Mouse (Mus musculus): Measurements from ENCODE around the gene Arhgef28. TPM values are rescaled to one million over a fixed set of nuclear protein-coding genes. Genes with fewer than 3 reads are reported as not detected.

The Arhgef28 gene
- total and polyA plus RNA-seq, 2 experiments from 2014 or later: 21.9 to 28.4 TPM

DNA sequence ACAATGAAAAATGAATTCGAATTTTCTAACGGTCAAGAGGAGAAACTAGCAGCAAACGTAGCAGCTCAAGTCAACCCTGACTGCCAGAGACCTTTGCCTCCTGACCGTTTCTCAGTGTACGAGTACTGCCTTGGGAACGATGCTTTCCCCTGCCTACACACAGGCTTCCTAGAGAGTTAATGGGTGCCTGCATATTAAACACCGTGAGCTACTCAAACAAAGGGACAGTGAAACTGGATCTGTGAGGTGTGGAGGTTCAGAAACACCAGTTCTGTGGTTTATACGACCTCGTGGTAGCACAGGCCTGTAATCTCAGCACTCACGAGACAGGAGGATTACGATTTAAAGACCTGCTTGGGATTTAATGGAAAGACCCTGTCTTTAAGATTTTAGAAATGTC lies 33.9 kb downstream of the Arhgef28 start:
- DNase-seq (ENCODE audit: low spot score) (no peak), ATAC-seq (no peak)
- Histone ChIP-seq H3K4me3 (ENCODE audit: low read length) (no peak overlapping the region), H3K27ac (no peak overlapping the region), H3K4me2 (ENCODE audit: low read depth, low read length) (no peak overlapping the region), H3K9me3 (ENCODE audit: low read length) (no peaks in the 10 kb centered on the region), H3K4me1 (ENCODE audit: insufficient read depth, low read length) (no peaks in the 10 kb centered on the region), H3K9ac (replicated peaks; ENCODE audit: low read length) (no peak overlapping the region), H3K27me3 (ENCODE audit: insufficient read depth, low read length) (no peaks in the 10 kb centered on the region), H3K36me3 (ENCODE audit: insufficient read depth, low read length) (no peaks in the 10 kb centered on the region)
- WGBS: 77% methylated on average over 11 of the region's 11 CpGs
- TF ChIP-seq CTCF (IDR thresholded peaks at IDR 0.05; ENCODE audit: low read depth): no peak

DNA sequence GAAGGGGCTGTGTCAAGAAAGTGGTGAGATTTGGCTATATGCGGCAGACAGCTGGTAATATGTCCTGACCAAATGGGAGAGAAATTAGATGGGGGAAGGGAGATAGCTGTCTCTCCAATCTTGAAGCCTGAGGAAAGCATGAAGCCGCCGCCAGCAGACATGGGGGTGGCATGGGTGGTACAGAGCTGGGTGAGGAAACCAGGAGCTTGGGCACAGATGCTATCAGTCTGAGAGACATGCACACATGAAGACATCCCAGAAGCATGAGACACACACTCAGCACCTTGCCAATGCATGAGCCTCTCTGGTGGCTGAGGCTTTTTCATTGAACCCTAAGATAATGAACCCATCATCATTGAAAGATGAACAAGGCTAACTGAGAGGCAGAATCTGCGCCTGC lies 34.5 kb downstream of the Arhgef28 start:
- DNase-seq (ENCODE audit: low spot score): no peak
- H3K27me3 ChIP-seq (ENCODE audit: insufficient read depth, low read length): no peaks in the 10 kb centered on the region

DNA sequence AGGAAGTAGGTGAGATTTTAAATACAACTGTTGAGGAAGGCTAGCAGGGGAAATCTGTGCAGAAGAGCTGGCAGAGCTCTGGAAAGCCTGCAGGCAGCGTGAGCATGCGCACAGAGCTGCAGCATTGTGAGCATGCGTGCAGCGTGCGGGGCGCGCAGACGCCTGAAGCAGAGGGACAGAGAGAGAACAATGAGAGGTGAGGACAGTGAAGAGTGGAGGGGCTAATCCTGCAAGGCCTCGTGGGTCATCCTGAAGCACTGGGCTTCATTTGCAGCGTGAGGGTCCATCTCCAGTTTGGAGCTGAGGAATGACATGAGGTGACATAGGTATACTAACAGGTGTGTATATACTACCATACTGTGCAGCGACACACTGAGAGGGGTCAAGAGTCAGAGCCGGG lies 35.0 kb downstream of the Arhgef28 start:
- Histone ChIP-seq H3K36me3 (ENCODE audit: insufficient read depth, low read length) (no peaks in the 10 kb centered on the region), H3K4me2 (ENCODE audit: low read depth, low read length) (no peak overlapping the region), H3K27me3 (ENCODE audit: insufficient read depth, low read length) (no peaks in the 10 kb centered on the region), H3K4me3 (ENCODE audit: low read length) (no peak overlapping the region), H3K27ac (no peak overlapping the region; the same call in 1 of the 2 replicates), H3K9me3 (ENCODE audit: low read length) (no peaks in the 10 kb centered on the region), H3K4me1 (ENCODE audit: insufficient read depth, low read length) (no peaks in the 10 kb centered on the region), H3K9ac (replicated peaks; ENCODE audit: low read length) (no peak overlapping the region)
- WGBS: 83% methylated on average over 12 of the region's 12 CpGs
- TF ChIP-seq CTCF (IDR thresholded peaks at IDR 0.05; ENCODE audit: low read depth): no peak
- peak; percentile 45 for DNase-seq (ENCODE audit: low spot score)
- peak; percentile 72 for ATAC-seq

More for the DNA sequence above, 34.5 kb downstream of the Arhgef28 start:
- Histone ChIP-seq H3K9me3 (ENCODE audit: low read length) (no peaks in the 10 kb centered on the region), H3K36me3 (ENCODE audit: insufficient read depth, low read length) (no peaks in the 10 kb centered on the region), H3K4me1 (ENCODE audit: insufficient read depth, low read length) (no peaks in the 10 kb centered on the region), H3K4me2 (ENCODE audit: low read depth, low read length) (no peak overlapping the region), H3K27ac (no peak overlapping the region; the same call in 1 of the 2 replicates), H3K4me3 (ENCODE audit: low read length) (no peak overlapping the region), H3K9ac (replicated peaks; ENCODE audit: low read length) (no peak overlapping the region)
- ATAC-seq: no peak; the same call in 1 of the 2 replicates
- TF ChIP-seq CTCF (IDR thresholded peaks at IDR 0.05; ENCODE audit: low read depth): no peak
- WGBS: 97% methylated on average over 4 of the region's 4 CpGs

DNA sequence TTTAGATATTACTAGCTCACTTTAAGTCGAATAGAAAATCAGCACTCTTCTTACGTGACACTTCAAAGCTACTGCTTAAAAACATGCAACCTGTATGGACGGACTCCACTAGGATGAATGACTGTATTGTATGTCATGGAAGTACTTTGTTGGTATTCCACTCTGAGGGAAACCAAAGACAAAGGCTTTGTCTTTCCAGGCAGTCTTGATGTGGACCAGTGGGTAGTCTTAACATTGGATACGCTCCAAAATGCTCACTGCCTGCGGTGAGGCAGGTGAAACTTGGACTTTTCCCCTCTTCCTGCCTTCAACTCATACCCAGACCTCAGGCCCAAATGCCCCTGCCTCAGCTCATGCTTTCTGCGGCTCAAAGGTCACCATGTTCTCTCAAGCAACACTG lies 41.4 kb downstream of the Arhgef28 start:
- WGBS: 68% methylated on average over 6 of the region's 6 CpGs
- no peak for DNase-seq (ENCODE audit: low spot score)

DNA sequence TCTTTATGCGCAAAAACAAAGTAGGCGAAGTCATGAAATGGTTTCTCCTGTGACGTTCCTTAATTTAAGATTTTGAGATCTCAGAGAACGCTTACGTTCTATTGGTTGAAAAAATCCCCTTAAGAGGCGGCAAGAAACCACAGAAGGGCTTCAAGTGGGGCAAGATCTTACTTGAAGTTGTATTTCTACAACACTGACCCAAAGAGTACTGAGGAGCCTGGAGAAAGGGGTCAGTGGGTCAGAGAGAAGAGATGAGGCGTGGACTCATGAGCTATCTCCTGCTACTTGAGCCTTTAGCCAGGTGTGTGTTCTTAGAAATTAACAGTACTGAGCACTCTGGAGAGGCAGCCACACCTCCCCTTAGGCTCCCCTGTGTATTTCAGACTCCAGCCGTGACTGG lies 44.7 kb downstream of the Arhgef28 start:
- Histone ChIP-seq H3K36me3 (ENCODE audit: insufficient read depth, low read length) (no peaks in the 10 kb centered on the region), H3K9ac (replicated peaks; ENCODE audit: low read length) (no peak overlapping the region), H3K4me1 (ENCODE audit: insufficient read depth, low read length) (no peaks in the 10 kb centered on the region), H3K4me2 (ENCODE audit: low read depth, low read length) (no peak overlapping the region), H3K4me3 (ENCODE audit: low read length) (no peak overlapping the region), H3K27ac (no peak overlapping the region), H3K9me3 (ENCODE audit: low read length) (no peaks in the 10 kb centered on the region), H3K27me3 (ENCODE audit: insufficient read depth, low read length) (no peaks in the 10 kb centered on the region)
- DNase-seq (ENCODE audit: low spot score) (no peak), ATAC-seq (no peak)
- TF ChIP-seq CTCF (IDR thresholded peaks at IDR 0.05; ENCODE audit: low read depth): no peak
- 94% methylated on average over 8 of the region's 8 CpGs for WGBS

More for the DNA sequence above, 41.4 kb downstream of the Arhgef28 start:
- Histone ChIP-seq H3K4me1 (ENCODE audit: insufficient read depth, low read length) (no peaks in the 10 kb centered on the region), H3K4me2 (ENCODE audit: low read depth, low read length) (no peak overlapping the region), H3K9ac (replicated peaks; ENCODE audit: low read length) (no peak overlapping the region), H3K27me3 (ENCODE audit: insufficient read depth, low read length) (no peaks in the 10 kb centered on the region), H3K36me3 (ENCODE audit: insufficient read depth, low read length) (no peaks in the 10 kb centered on the region), H3K4me3 (ENCODE audit: low read length) (no peak overlapping the region), H3K27ac (no peak overlapping the region), H3K9me3 (ENCODE audit: low read length) (no peaks in the 10 kb centered on the region)
- TF ChIP-seq CTCF (IDR thresholded peaks at IDR 0.05; ENCODE audit: low read depth): no peak
- ATAC-seq: no peak

DNA sequence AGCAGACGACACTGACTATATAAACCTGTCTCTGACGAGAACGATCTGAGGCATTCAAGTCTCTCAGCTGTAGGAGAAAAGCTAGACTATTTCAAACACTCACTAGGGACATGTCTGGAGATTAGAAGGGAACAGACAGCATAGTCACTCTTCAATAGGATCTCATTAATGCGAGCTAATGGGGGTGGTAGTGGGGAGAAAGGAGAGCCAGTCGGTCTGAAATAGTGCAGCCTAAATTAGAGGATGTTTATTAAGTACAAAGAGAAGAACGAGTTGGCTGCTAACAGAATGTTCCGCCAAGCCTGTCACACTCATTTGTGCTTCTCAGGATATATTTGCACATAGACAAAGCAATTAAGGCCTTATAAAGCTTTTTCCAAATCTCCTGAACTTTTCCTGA lies 49.6 kb downstream of the Arhgef28 start:
- Histone ChIP-seq H3K4me3 (ENCODE audit: low read length) (no peak overlapping the region), H3K4me2 (ENCODE audit: low read depth, low read length) (no peak overlapping the region), H3K9ac (replicated peaks; ENCODE audit: low read length) (no peak overlapping the region), H3K27ac (no peak overlapping the region; the same call in 1 of the 2 replicates), H3K4me1 (ENCODE audit: insufficient read depth, low read length) (no peaks in the 10 kb centered on the region), H3K36me3 (ENCODE audit: insufficient read depth, low read length) (no peaks in the 10 kb centered on the region), H3K27me3 (ENCODE audit: insufficient read depth, low read length) (no peaks in the 10 kb centered on the region), H3K9me3 (ENCODE audit: low read length) (no peaks in the 10 kb centered on the region)
- 40% methylated on average over 7 of the region's 7 CpGs for WGBS
- ATAC-seq: peak; percentile 62; the same call in 1 of the 2 replicates
- peak; percentile 21 for DNase-seq (ENCODE audit: low spot score)
- no peak for TF ChIP-seq CTCF (IDR thresholded peaks at IDR 0.05; ENCODE audit: low read depth)

DNA sequence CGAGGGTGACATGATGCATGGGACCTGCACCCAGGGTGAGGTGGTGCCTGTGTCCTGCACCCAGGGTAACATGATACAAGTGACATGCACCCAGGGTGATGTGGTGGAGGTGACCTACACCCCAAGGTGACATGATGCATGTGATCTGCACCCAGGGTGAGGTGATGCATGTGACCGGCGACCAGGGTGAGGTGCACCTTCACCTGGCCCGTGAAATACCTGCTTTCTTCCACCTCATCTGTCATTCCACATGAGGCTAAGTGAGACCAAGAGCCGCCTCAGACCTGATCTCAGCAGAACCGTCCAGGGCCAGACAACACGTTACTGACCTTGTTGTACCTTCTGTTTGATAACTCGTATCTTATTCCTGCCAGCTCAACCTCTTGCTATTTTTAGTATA lies 53.5 kb downstream of the Arhgef28 start:
- ATAC-seq (no peak), DNase-seq (ENCODE audit: low spot score) (no peak)
- no peak overlapping the region for H3K4me2 ChIP-seq (ENCODE audit: low read depth, low read length)
- no peak overlapping the region for H3K9ac ChIP-seq (replicated peaks; ENCODE audit: low read length)
- H3K9me3 ChIP-seq (ENCODE audit: low read length): no peaks in the 10 kb centered on the region
- H3K27ac ChIP-seq: no peak overlapping the region
- no peak for TF ChIP-seq CTCF (IDR thresholded peaks at IDR 0.05; ENCODE audit: low read depth)
- no peaks in the 10 kb centered on the region for H3K27me3 ChIP-seq (ENCODE audit: insufficient read depth, low read length)
- H3K4me1 ChIP-seq (ENCODE audit: insufficient read depth, low read length): peaks cover 3% of the 10 kb centered on the region; the same call in 1 of the 2 replicates
- H3K36me3 ChIP-seq (ENCODE audit: insufficient read depth, low read length): no peaks in the 10 kb centered on the region
- 91% methylated on average over 8 of the region's 8 CpGs for WGBS
- H3K4me3 ChIP-seq (ENCODE audit: low read length): no peak overlapping the region

Data from hindbrain, postnatal 0 days (tissue).